In genomic region chr7:88230121-88230520, GRCm38 (mm10) we compare ENCODE assay signal across 24 mouse cellular contexts. TPM values are rescaled to one million over a fixed set of nuclear protein-coding genes. Genes with fewer than 3 reads are reported as not detected.
DNase-seq lines count a peak whose midpoint lies in the region; ATAC-seq and TF ChIP-seq lines count a peak whose summit lies in the region.
"Had no signal": no experiment of that assay in that cellular context is flagged by ENCODE, and none has a peak within 500 bp of the region (broad histone marks: within the 10 kb centered on the region; RNA-seq: fewer than 3 reads in every experiment).

No protein-coding gene starts in this region.

- H3K27me3 ChIP-seq in spleen, adult 2 months (ENCODE audit: control insufficient read depth, insufficient read depth, low read length): no peaks in the 10 kb centered on the region
- H3K27me3 ChIP-seq: embryonic facial prominence, embryonic 13.5 days; embryonic facial prominence, embryonic 15.5 days; forebrain, embryonic 12.5 days had no signal

- H3K4me3 ChIP-seq in spleen, adult 2 months (ENCODE audit: extremely low read depth, insufficient read depth, insufficient read length): no peak overlapping the region
- H3K4me3 ChIP-seq: embryonic facial prominence, embryonic 13.5 days; embryonic facial prominence, embryonic 15.5 days; erythroblast, embryonic 14.5 days; forebrain, embryonic 10.5 days; forebrain, embryonic 12.5 days had no signal

- 61% methylated on average over 4 of the region's 4 CpGs for WGBS in spleen, adult 2 months

- H3K4me1 ChIP-seq in spleen, adult 2 months (ENCODE audit: control insufficient read depth, insufficient read depth, insufficient read length): peaks cover 6% of the 10 kb centered on the region
- H3K4me1 ChIP-seq: embryonic facial prominence, embryonic 13.5 days; embryonic facial prominence, embryonic 15.5 days; forebrain, embryonic 10.5 days; forebrain, embryonic 12.5 days had no signal

- TF ChIP-seq CTCF in spleen, adult 2 months (IDR thresholded peaks at IDR 0.05; ENCODE audit: extremely low read depth, insufficient read depth, insufficient read length, insufficient replicate concordance): no peak

- H3K36me3 ChIP-seq in spleen, adult 2 months (ENCODE audit: control insufficient read depth, insufficient read depth, low read length): no peaks in the 10 kb centered on the region
- H3K36me3 ChIP-seq: embryonic facial prominence, embryonic 13.5 days; embryonic facial prominence, embryonic 15.5 days; forebrain, embryonic 10.5 days; forebrain, embryonic 12.5 days had no signal

- no peak for DNase-seq in spleen, adult 2 months (ENCODE audit: low read depth in 1 of 2, low spot score in 2 of 2)
- DNase-seq in spleen, adult 18-20 months: no peak
- peak; percentile 23 for DNase-seq in A20 (ENCODE audit: low read depth, low spot score)
- DNase-seq in B cell, adult 2 months: peak; percentile 58 to 65
- no peak for DNase-seq in cerebellum, adult 11-12 months
- no peak for DNase-seq in cerebellum, adult 9-10 months
- DNase-seq: adrenal gland, adult 2 months; adrenal gland, postnatal 10 days; adrenal gland, postnatal 25 days; cerebellum, adult 11 months; cerebellum, adult 2 months; cerebellum, adult 9-11 months; cerebellum, postnatal 14 days; cerebellum, postnatal 36 days; embryo, embryonic 11 days had no signal

- TF ChIP-seq POLR2A in spleen, adult 2 months (IDR thresholded peaks at IDR 0.05; ENCODE audit: low read depth, low read length): no peak

- peak; percentile 42; the same call in 1 of the 2 replicates for ATAC-seq in neutrophil, adult 5-6 weeks (ENCODE audit: extremely low read depth, insufficient number of reproducible peaks, low FRiP score, poor library complexity, severe bottlenecking)
- ATAC-seq in frontal cortex, adult (ENCODE audit: low TSS enrichment): no peak
- ATAC-seq: forebrain, embryonic 14.5 days; forebrain, embryonic 16.5 days had no signal

- peak overlapping the region; percentile 75; the same call in 1 of the 2 replicates for H3K27ac ChIP-seq in spleen, adult 2 months (ENCODE audit: insufficient read depth, low read length)
- H3K27ac ChIP-seq: embryonic facial prominence, embryonic 13.5 days; embryonic facial prominence, embryonic 15.5 days; forebrain, embryonic 10.5 days; forebrain, embryonic 12.5 days had no signal

RNA-seq across cellular contexts. Expression of gene Ctsc, which starts 47.8 kb away (rescaled TPM):
- polyA plus RNA-seq in spleen, adult 2 months (2012; rRNA removed): 136 and 137 TPM in 2 replicates
- 146 and 151 TPM in 2 replicates for total RNA-seq in neutrophil, adult 5-6 weeks (2017)

Comparison
In these comparisons a context has a peak if more than half of its experiments do, and no peak if none do; other contexts are left out.
1. DNase-seq: peak in A20 (single experiment) and B cell, adult 2 months (2 of 2); none in spleen, adult 2 months (0 of 2), spleen, adult 18-20 months (0 of 2), cerebellum, adult 11-12 months (single experiment) and cerebellum, adult 9-10 months (single experiment).